Mouse (Mus musculus): ENCODE measurements around the gene Slc7a8.

GRCm38 (mm10) chr14:54808718-54809667 lies 27.2 kb upstream of the Slc7a8 start:
- TF ChIP-seq CTCF (IDR thresholded peaks at IDR 0.05; ENCODE audit: low read depth): no peak
- TF ChIP-seq EP300 (IDR thresholded peaks at IDR 0.05; ENCODE audit: low read depth): no peak

All from liver, postnatal 0 days (tissue).